Mouse (Mus musculus): ENCODE data around the gene Slc26a5.

- TF ChIP-seq CTCF (IDR thresholded peaks at IDR 0.05) (no peak), POLR2A (IDR thresholded peaks at IDR 0.05; ENCODE audit: insufficient read depth, low read depth, low read length) (no peak), EP300 (IDR thresholded peaks at IDR 0.05; ENCODE audit: insufficient read depth, low read depth, low read length) (no peak)
Observed at GRCm38 (mm10) chr5:21802907-21803306, 62.5 kb downstream of the Slc26a5 start.

Measured in heart, adult 2 months (tissue).